Mouse (Mus musculus) monocyte, adult 5-6 weeks (primary cell): ENCODE data around the gene Mup6. TPM values are rescaled to one million over a fixed set of nuclear protein-coding genes. Genes with fewer than 3 reads are reported as not detected.
"Not testable (repeated sequence)": the region's sequence is repeated elsewhere in the genome, so short reads cannot be mapped to it uniquely, and the experiment has no call there.

ENCODE experiments used
- ATAC-seq: fragments of 153-309, 156-312 bp; replicated peaks from 2 replicates; pipeline ENCODE4 v1.8.0; 2017; ENCODE audit warnings: mild to moderate bottlenecking; ENCODE audit not compliant: low TSS enrichment, insufficient number of reproducible peaks, severe bottlenecking, poor library complexity, low FRiP score
- total RNA-seq: library from RNA; stranded (forward); fragments of 200-1000, 200-491, 200-594 nt; gene quantifications from 3 replicates; pipeline ENCODE4 v1.2.3, GENCODE M21; 2017

The Mup6 gene
- total RNA-seq: not detected in 3 replicates

DNA sequence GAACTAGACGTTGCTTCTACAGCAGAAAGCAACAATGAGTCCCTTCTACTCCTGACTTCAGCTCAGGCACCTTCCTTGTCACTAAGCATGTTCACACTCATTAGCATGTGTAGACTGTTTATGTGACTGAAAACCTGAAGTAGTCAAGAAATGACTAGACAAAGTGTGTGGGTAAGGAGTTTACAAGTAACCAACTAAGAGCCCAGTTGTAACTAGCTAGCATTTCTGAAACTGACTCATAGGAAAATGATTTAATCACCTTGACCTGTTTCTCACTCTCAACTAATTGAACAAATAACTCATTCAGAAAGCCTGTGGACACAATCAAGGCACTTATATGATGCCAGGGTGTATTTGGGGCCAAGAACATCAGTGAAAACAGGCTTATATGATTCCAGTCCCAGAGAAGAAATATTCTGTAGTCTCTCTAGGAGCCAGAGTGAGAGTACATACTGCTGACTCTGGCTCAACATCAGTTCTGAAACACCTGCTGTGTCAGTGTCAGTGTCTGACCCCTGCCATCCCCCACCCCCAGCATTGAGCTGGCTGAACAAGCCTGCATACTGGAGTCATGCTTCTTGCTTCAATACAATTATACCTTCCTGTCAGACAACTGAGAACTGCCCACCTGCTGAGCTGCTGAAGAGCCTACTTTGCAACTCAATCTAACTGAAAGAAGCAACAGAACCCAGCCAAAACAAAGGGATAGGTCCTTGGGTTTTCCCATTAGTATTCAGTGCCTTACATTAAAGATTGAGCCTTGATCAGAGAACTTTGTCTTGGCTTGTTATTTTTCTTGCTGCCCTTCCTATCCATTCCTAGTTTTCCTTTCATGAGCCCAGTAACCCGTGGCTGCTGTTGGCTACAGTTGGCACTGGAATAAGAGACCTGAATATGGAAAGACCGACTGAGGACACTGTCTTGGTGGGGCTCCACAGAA, at the start of gene Mup6:
Gene Mup6 (plus strand): TSS at position 890 of the 940 bp plus-strand sequence.
- ATAC-seq: no peak

DNA sequence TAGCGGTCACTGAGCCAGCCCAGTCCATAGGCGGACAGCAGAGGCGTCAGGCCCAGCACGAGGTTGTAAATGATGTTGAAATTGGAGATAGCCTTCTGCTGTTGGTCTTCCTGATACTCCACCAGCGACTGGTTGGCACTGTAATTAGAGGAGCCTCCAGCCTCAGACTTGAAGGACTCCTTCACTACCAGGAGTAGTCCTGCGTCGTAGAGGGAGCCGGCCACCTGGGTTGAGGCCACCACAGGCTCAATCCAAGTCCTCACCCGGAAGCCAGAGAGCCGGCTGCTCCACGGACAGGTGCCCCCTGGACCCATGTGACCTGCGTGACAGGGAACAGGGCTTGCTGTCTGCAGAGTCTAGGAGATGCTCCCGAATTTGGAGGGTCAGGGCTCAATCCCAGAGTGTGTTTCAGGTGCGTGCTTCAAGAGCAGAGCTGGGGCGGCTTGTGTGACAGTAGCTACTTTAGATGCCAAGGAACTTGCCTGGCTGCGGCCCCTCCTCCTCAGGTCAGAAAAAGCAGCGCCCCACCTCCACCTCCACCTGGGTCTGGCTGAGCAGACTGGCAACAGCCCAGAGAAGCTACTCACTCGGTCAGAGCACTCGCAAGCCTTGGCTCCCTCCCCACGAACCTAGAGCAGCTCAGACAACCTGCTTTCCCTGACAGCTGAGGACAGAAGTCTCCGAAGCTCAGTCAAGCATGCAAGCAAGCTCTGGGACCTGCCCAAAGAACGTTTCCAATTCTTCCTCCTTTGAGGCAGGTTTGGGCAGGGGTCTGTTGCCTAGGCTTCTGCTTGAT, 49.3 kb upstream of the Mup6 start, which contains the start of gene Slc46a2:
Gene Slc46a2 (minus strand): TSS at position 449 of the 796 bp plus-strand sequence.
- no peak for ATAC-seq

DNA sequence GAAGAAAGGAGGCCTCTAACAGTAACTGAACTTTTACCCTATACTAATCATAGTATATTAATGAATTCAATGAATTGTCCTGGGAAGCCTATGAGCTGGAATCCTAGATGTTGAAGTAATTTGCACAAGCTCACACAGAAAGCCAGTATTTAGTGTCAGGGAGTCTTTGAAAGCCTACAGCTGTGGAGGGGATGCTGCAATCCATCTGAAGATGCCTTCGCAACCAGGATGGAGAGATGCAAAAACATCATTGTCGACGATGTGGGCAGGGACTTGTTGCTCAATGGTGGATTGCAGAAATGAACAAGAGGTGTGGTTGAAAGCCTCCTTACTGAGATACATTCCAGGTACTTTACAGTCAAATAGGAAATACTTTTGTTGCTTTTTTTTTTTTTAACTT, 46.1 kb upstream of the Mup6 start:
- no peak for ATAC-seq

DNA sequence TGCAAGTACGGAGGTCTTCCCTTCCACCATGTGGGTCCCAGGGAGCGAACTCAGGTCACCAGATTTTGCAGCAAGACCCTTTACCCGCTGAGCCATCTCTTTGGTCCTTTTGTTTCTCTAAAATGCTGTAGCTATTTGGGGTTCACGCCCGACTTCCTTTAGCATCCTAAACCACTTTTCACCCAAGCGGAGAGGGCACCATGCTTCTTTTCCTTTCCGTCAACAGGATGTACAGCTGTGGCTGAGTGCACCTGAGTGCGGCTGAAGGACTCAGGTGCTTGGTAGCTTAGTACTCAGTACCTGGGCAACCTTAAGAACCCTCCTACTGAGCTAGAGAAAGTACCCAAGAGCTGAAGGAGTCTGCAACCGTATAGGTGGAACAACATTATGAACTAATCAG, 39.0 kb upstream of the Mup6 start:
- ATAC-seq: no peak

DNA sequence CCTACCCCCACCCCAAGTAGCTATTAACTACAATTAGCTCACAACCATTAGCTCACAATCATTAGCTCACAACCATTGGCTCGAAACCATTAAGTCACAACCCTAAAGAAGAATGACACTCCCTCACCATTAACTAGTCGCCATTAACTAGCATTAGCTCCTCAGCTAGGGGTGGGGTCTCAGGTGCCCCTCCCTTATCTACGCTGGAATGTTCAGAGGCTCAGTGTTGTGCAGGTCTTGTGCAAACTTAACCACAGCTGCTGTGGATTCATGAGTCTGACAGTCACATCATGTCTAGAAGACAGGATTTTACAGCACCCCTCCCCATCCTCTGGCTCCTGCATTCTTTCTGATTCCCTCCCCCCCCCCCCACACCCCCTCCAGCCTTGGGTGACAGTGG, 36.4 kb upstream of the Mup6 start:
- no peak for ATAC-seq

DNA sequence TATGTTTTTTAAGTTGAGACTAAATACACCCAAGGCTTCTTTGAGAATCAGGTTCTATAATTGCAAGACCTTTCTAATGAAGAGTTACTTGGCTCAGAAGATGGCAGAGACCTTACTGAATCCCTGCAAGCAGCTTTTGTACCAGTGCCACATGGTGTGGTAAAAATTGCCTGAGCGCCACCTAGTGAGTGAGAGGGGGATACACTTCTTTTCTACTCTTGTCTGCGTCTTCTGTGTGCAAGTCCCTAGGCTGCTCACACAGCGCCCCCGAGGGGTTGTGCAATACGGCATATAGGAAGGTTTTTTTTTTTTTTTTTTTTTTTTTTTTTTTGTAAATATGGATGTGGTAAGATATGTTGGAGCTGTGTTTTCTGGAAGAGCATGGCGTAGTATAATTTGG, 35.7 kb upstream of the Mup6 start:
- peak; percentile 87 for ATAC-seq

DNA sequence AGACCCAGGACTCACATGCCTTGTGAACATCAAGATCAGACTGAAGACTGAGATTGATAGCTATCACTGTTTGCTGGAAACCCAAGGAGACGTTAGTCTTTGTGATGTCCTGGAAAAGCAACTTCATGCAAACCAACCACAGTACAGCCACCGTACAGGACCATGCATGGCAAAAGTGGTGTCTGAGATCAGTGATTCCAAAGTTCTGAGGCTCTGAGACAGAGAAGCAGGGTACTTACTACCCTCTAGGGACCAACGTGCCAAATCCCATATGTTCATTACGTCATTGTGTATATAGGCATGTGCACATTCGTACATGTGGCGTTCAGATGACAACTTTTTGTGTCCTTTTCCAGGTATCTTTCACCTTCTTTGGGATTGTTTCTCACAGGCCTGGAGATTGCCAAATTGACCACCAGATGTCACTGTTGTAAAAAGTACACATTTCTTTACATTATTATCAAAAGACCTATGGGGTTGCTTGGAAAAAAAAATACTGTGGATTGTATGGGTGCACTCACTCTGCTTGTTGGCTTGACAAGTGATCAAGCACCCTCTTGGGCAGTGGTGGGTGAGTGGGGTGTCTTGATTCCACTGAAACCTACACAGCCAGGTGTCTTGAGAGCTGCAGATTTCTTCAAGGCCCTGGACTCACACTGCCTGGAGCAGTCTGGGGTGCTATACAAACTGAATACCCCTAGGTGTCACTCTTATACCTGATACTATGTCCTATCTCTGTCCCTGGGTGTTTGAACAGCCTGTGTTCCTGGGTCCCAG, 31.4 kb upstream of the Mup6 start:
- no peak for ATAC-seq

DNA sequence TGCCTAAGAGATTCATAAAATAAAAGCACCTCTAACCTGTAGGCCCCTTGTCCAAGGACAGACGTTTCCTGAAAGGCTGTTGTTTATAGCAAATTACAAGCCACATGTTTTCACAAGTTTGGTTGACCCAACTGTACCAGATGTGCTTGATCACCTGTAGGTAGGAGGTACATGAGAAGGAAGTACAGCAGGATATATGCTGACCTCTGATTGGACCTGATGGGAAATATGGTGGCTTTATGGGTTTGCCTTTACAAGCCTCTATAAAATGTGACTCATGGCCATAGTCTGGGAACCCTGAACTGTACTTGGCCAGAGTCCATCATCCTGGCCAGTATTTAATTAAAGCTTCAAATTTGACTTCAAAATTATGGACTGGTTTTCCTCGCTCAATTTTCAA, 26.6 kb upstream of the Mup6 start:
- ATAC-seq: no peak

DNA sequence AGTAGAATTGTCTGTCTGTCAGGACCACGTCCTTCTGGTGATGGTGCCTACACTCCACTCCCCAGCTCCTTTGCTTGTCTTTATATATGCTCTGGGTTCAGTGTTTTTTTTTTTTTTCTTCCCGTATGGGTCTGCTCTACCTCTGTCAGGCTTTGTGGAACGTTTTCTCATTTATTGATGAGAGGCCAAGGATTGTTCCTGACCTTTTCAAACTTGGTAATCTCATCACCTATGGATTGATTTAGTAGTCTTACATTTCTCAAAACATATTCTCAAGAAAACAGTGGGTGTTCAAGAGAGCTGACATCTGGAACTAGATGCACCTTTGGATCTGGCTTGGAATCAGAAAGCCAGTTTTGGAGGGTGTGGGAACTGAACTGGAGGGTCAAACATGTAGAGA, 3.5 kb upstream of the Mup6 start, which contains the start of gene Mup4:
Gene Mup4 (minus strand): TSS at position 101 of the 400 bp plus-strand sequence.
- ATAC-seq: no peak

DNA sequence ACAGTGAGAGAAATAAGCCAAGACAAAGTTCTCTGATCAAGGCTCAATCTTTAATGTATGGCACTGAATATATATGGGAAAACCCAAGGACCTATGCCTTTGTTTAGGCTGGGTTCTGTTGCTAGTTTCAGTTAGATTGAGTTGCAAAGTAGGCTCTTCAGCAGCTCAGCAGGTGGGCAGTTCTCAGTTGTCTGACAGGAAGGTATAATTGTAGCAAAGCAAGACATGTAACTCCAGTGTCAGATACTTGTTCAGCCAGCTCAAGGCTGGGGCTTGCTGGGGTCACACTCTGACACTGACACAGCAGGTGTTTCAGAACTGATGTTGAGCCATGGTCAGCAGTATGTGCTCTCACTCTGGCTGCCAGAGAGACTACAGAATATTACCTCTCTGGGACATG, 33.8 kb downstream of the Mup6 start:
- not testable (repeated sequence) for ATAC-seq

DNA sequence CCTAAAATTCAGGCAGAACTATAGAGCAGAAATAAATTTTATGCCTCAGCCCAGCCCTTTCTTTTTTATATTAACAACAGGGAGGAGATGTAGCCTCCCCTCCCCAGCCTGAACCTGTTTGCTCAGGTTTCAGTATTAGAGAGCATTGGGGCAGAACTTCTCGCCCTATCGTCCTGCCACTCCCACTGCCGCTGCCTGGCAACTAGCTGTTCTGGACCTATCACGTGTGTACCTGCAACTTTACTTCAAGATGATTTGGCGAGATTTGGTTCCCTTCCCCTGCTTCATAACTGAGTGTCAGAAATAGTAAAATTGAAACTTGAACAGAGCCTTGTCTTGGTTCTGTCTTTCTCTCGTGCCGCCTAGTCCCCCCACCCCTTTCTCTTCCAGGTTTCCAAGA, 56.0 kb downstream of the Mup6 start:
- not testable (repeated sequence) for ATAC-seq

DNA sequence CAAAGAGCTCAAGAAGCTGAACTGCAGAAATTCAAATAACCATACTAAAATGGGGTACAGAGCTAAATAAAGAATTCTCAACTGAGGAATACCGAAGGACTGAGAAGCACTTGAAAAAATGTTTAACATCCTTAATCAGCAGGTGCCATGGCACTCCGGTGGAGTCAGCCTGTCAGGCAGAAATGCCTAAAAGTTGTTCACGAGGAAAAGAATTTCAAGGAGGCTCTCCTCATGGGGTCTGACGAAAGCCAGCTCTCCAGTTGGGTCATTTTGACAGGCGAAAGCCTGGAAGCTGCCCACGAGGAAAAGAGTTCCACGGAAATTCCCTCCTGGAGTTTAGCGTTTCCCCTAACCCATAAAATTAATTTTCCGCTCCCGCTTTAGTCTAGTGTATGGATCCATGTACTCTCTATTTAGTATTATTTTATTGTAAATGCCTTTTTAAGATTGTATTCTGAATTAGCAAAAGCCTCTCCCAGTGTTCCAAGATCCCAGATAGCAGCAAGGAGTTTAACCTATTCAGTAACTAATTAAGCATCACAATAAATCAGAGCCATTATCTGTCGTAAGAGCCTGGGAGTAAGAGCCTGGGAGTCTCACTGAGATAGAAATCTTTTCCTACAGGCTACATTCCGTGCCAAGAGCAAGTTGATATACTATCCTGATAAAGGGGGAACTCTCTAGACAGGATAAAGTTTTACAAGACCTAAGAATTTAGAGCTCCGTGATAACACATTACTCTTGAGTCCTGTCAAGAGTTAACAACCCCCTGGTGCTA, 65.4 kb downstream of the Mup6 start:
- not testable (repeated sequence) for ATAC-seq

Other genes with a start within 250 kb of the Mup6 start
- 35.3 to 39.1 TPM (median 36.2 TPM) in 3 replicates for gene Inip, start 162.7 kb upstream of the Mup6 start, total RNA-seq
- 23.1 to 30.4 TPM (median 26.6 TPM) in 3 replicates for gene Snx30, start 158.5 kb upstream of the Mup6 start, total RNA-seq
- not detected in 3 replicates for gene Slc46a2, start 49.2 kb upstream of the Mup6 start, total RNA-seq
- not detected in 3 replicates for gene Mup4, start 3.6 kb upstream of the Mup6 start, total RNA-seq
- gene Mup7, start 106.2 kb downstream of the Mup6 start, total RNA-seq: not detected in 3 replicates
- gene Mup2, start 190.0 kb downstream of the Mup6 start, total RNA-seq: not detected in 3 replicates